Mouse (Mus musculus) midbrain, embryonic 13.5 days (tissue): Measurements from ENCODE around the gene Ppp1r12b. TPM values are rescaled to one million over a fixed set of nuclear protein-coding genes. Genes with fewer than 3 reads are reported as not detected.
A peak's percentile ranks its signal among the peaks of the same experiment; 100 is the strongest.

ENCODE experiments used
- ATAC-seq: fragments of 200-750 bp; cut with Nextera tagmentation; 2 replicates; pipeline ENCODE4 v1.8.0; 2017; ENCODE audit warnings: mild to moderate bottlenecking, moderate TSS enrichment, moderate library complexity
- H3K27ac ChIP-seq: fragments of 300-500 bp; sonication (generic); 2 replicates; pipeline ENCODE4 v1.5.1; 2015; ENCODE audit warnings: inconsistent platforms, mild to moderate bottlenecking, moderate library complexity
- H3K27me3 ChIP-seq: fragments of 300-500 bp; sonication (generic); 2 replicates; pipeline ENCODE4 v1.6.1; 2015; ENCODE audit warnings: mild to moderate bottlenecking, inconsistent platforms
- H3K36me3 ChIP-seq: fragments of 300-500 bp; sonication (generic); 2 replicates; pipeline ENCODE4 v1.6.1; 2015; ENCODE audit warnings: mild to moderate bottlenecking, inconsistent platforms
- H3K4me1 ChIP-seq: fragments of 300-500 bp; sonication (generic); replicated peaks from 2 replicates; pipeline ENCODE4 v1.6.1; 2015; ENCODE audit warnings: inconsistent platforms
- H3K4me2 ChIP-seq: fragments of 300-500 bp; sonication (generic); replicated peaks from 2 replicates; pipeline ENCODE4 v1.6.1; 2015; ENCODE audit warnings: moderate library complexity, mild to moderate bottlenecking, inconsistent platforms
- H3K4me3 ChIP-seq: fragments of 300-500 bp; sonication (generic); replicated peaks from 2 replicates; pipeline ENCODE4 v1.5.1; 2015; ENCODE audit warnings: mild to moderate bottlenecking, inconsistent platforms
- H3K9ac ChIP-seq: fragments of 300-500 bp; sonication (generic); replicated peaks from 2 replicates; pipeline ENCODE4 v1.6.1; 2015; ENCODE audit warnings: mild to moderate bottlenecking, inconsistent platforms
- H3K9me3 ChIP-seq: fragments of 300-500 bp; sonication (generic); 2 replicates; pipeline ENCODE4 v1.6.1; 2016; ENCODE audit warnings: mild to moderate bottlenecking, inconsistent platforms
- WGBS: fragments of 180-500 bp; shearing (Covaris S2); methylation state at CpG from one replicate; pipeline ENCODE4 v1.1.7; 2015; 5-methylcytosine and 5-hydroxymethylcytosine counted together
- polyA plus RNA-seq: library from polyadenylated mRNA; unstranded; fragments of >200 nt; fragmentation: Nextera tagmentation; extraction: Ambion mirVana; gene quantifications from 2 replicates; pipeline ENCODE4 v1.2.1, GENCODE M21; 2015

The Ppp1r12b gene
- polyA plus RNA-seq, 1 experiment from 2014 or later, result 13.3 TPM

GRCm38 (mm10) chr1:134754818-134755217, 200.9 kb downstream of the Ppp1r12b start:
- WGBS, result 82% methylated on average over 10 of the region's 10 CpGs
- Histone ChIP-seq H3K4me1 (peaks cover 28% of the 10 kb centered on the region), H3K27ac (no peak overlapping the region), H3K9ac (no peak overlapping the region), H3K9me3 (no peaks in the 10 kb centered on the region), H3K27me3 (no peaks in the 10 kb centered on the region), H3K36me3 (peaks cover 7% of the 10 kb centered on the region), H3K4me3 (no peak overlapping the region), H3K4me2 (no peak overlapping the region)
- ATAC-seq, result no peak

- no peak overlapping the region for H3K4me3 ChIP-seq
- ATAC-seq, result no peak; the same call in 1 of the 2 replicates
- no peak overlapping the region for H3K9ac ChIP-seq
- H3K4me2 ChIP-seq, result no peak overlapping the region
- H3K27ac ChIP-seq, result no peak overlapping the region
- WGBS, result 71% methylated on average over 13 of the region's 13 CpGs
- peaks cover 6% of the 10 kb centered on the region; the same call in 1 of the 2 replicates for H3K36me3 ChIP-seq
- H3K4me1 ChIP-seq, result peaks cover 28% of the 10 kb centered on the region
- no peaks in the 10 kb centered on the region for H3K9me3 ChIP-seq
- H3K27me3 ChIP-seq, result no peaks in the 10 kb centered on the region
These were observed 201.8 kb downstream of the Ppp1r12b start for GRCm38 (mm10) chr1:134753751-134754630.

- WGBS, result 88% methylated on average over 5 of the region's 5 CpGs
- no peak for ATAC-seq
- Histone ChIP-seq H3K4me1 (peaks cover 30% of the 10 kb centered on the region), H3K36me3 (0 out of 2 replicates have a peak, but pooled peaks cover 6% of the 10 kb centered on the region), H3K27me3 (no peaks in the 10 kb centered on the region), H3K27ac (no peak overlapping the region), H3K4me2 (no peak overlapping the region), H3K9ac (no peak overlapping the region), H3K4me3 (no peak overlapping the region), H3K9me3 (no peaks in the 10 kb centered on the region)
These were observed 203.3 kb downstream of the Ppp1r12b start for GRCm38 (mm10) chr1:134752447-134752846.

- 84% methylated on average over 7 of the region's 7 CpGs for WGBS
- no peak overlapping the region for H3K9ac ChIP-seq
- H3K4me3 ChIP-seq, result no peak overlapping the region
- H3K36me3 ChIP-seq, result 0 out of 2 replicates have a peak, but pooled peaks cover 2% of the 10 kb centered on the region
- H3K27me3 ChIP-seq, result no peaks in the 10 kb centered on the region
- H3K27ac ChIP-seq, result no peak overlapping the region
- H3K9me3 ChIP-seq, result no peaks in the 10 kb centered on the region
- ATAC-seq, result no peak
- H3K4me2 ChIP-seq, result no peak overlapping the region
- H3K4me1 ChIP-seq, result 0 out of 2 replicates have a peak, but pooled peaks cover 10% of the 10 kb centered on the region
These were observed 205.9 kb downstream of the Ppp1r12b start for GRCm38 (mm10) chr1:134749889-134750288.

GRCm38 (mm10) chr1:134747236-134748174, 208.2 kb downstream of the Ppp1r12b start:
- Histone ChIP-seq H3K9me3 (no peaks in the 10 kb centered on the region), H3K27me3 (no peaks in the 10 kb centered on the region), H3K4me2 (peak overlapping the region; percentile 16; the same call in 1 of the 2 replicates), H3K4me3 (no peak overlapping the region), H3K4me1 (0 out of 2 replicates have a peak, but pooled peaks cover 7% of the 10 kb centered on the region), H3K9ac (no peak overlapping the region), H3K36me3 (no peaks in the 10 kb centered on the region), H3K27ac (no peak overlapping the region)
- 18% methylated on average over 23 of the region's 23 CpGs for WGBS
- ATAC-seq, result no peak

GRCm38 (mm10) chr1:134745648-134746047, 210.1 kb downstream of the Ppp1r12b start:
- WGBS, result 82% methylated on average over 4 of the region's 6 CpGs
- Histone ChIP-seq H3K27me3 (no peaks in the 10 kb centered on the region), H3K4me2 (no peak overlapping the region), H3K4me3 (no peak overlapping the region), H3K27ac (no peak overlapping the region), H3K36me3 (no peaks in the 10 kb centered on the region), H3K9ac (no peak overlapping the region), H3K4me1 (0 out of 2 replicates have a peak, but pooled peaks cover 7% of the 10 kb centered on the region), H3K9me3 (no peaks in the 10 kb centered on the region)
- no peak for ATAC-seq

- WGBS, result 85% methylated on average over 7 of the region's 7 CpGs
- H3K36me3 ChIP-seq, result no peaks in the 10 kb centered on the region
- H3K4me2 ChIP-seq, result no peak overlapping the region
- no peak overlapping the region for H3K4me3 ChIP-seq
- no peaks in the 10 kb centered on the region for H3K27me3 ChIP-seq
- H3K4me1 ChIP-seq, result no peaks in the 10 kb centered on the region
- no peaks in the 10 kb centered on the region for H3K9me3 ChIP-seq
- H3K9ac ChIP-seq, result no peak overlapping the region
- no peak for ATAC-seq
- H3K27ac ChIP-seq, result no peak overlapping the region
These were observed 213.6 kb downstream of the Ppp1r12b start for GRCm38 (mm10) chr1:134741946-134742661.

- no peaks in the 10 kb centered on the region for H3K4me1 ChIP-seq
- H3K27ac ChIP-seq, result no peak overlapping the region
- no peaks in the 10 kb centered on the region for H3K36me3 ChIP-seq
- WGBS, result 75% methylated on average over 6 of the region's 6 CpGs
- no peak overlapping the region for H3K9ac ChIP-seq
- no peak for ATAC-seq
- H3K4me3 ChIP-seq, result no peak overlapping the region
- no peaks in the 10 kb centered on the region for H3K27me3 ChIP-seq
- no peak overlapping the region for H3K4me2 ChIP-seq
- H3K9me3 ChIP-seq, result no peaks in the 10 kb centered on the region
These were observed 214.3 kb downstream of the Ppp1r12b start for GRCm38 (mm10) chr1:134741433-134741832.

GRCm38 (mm10) chr1:134737463-134737862, 218.3 kb downstream of the Ppp1r12b start:
- H3K9ac ChIP-seq, result no peak overlapping the region

GRCm38 (mm10) chr1:134733659-134734058, 222.1 kb downstream of the Ppp1r12b start:
- H3K9me3 ChIP-seq, result no peaks in the 10 kb centered on the region; the same call in 1 of the 2 replicates
- 88% methylated on average over 5 of the region's 5 CpGs for WGBS
- 0 out of 2 replicates have a peak, but pooled peaks cover 3% of the 10 kb centered on the region for H3K4me1 ChIP-seq
- no peaks in the 10 kb centered on the region for H3K36me3 ChIP-seq
- H3K27me3 ChIP-seq, result no peaks in the 10 kb centered on the region
- no peak for ATAC-seq
- H3K9ac ChIP-seq, result no peak overlapping the region
- no peak overlapping the region for H3K27ac ChIP-seq
- H3K4me2 ChIP-seq, result no peak overlapping the region
- H3K4me3 ChIP-seq, result no peak overlapping the region

More at GRCm38 (mm10) chr1:134737463-134737862, 218.3 kb downstream of the Ppp1r12b start:
- Histone ChIP-seq H3K4me1 (0 out of 2 replicates have a peak, but pooled peaks cover 3% of the 10 kb centered on the region), H3K36me3 (no peaks in the 10 kb centered on the region), H3K27ac (no peak overlapping the region), H3K4me3 (no peak overlapping the region), H3K9me3 (no peaks in the 10 kb centered on the region; the same call in 1 of the 2 replicates), H3K4me2 (no peak overlapping the region), H3K27me3 (no peaks in the 10 kb centered on the region)
- ATAC-seq, result no peak
- 74% methylated on average over 9 of the region's 9 CpGs for WGBS

GRCm38 (mm10) chr1:134727256-134727655, 228.5 kb downstream of the Ppp1r12b start:
- no peaks in the 10 kb centered on the region for H3K4me1 ChIP-seq
- no peak overlapping the region for H3K4me2 ChIP-seq
- no peak overlapping the region for H3K9ac ChIP-seq
- H3K27me3 ChIP-seq, result no peaks in the 10 kb centered on the region
- no peak overlapping the region for H3K4me3 ChIP-seq
- ATAC-seq, result no peak
- no peaks in the 10 kb centered on the region; the same call in 1 of the 2 replicates for H3K9me3 ChIP-seq
- 87% methylated on average over 8 of the region's 8 CpGs for WGBS
- no peaks in the 10 kb centered on the region for H3K36me3 ChIP-seq
- no peak overlapping the region for H3K27ac ChIP-seq
